Mouse (Mus musculus): ENCODE results near the gene Man2a2.

DNA sequence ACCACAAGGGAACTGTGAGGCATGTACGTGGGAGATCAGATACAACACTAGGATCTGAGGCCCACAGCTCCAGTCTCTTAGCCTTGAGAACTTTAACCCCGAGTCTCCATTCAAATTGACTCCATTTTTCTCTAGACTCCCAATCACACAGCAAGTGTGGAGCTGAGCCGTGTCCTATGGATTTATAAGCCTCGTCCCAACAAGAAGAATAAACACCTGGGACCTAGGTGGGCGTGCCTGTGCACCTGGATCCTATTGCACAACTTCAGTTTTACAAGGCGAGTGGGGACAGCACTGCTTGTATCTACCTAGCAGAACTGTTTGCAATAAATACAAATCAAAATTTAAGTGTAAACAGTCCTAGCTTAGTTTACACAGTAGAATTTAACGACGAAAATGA, 47.8 kb downstream of the Man2a2 start:
- TF ChIP-seq CTCF (IDR thresholded peaks at IDR 0.05; ENCODE audit: borderline replicate concordance, insufficient read depth, low read depth, low read length) = no peak
- TF ChIP-seq POLR2A (IDR thresholded peaks at IDR 0.05; ENCODE audit: borderline replicate concordance, insufficient read depth, low read length) = no peak

Measured in cerebellum, adult 2 months (tissue).